Mouse (Mus musculus): ENCODE data around the gene Tspo. TPM values are rescaled to one million over a fixed set of nuclear protein-coding genes. Genes with fewer than 3 reads are reported as not detected.

Tspo gene
- polyA plus RNA-seq, 1 experiment from 2014 or later: 202 TPM

- Histone ChIP-seq H3K9ac (no peak overlapping the region), H3K27ac (replicated peaks) (no peak overlapping the region), H3K4me3 (replicated peaks) (no peak overlapping the region), H3K27me3 (no peaks in the 10 kb centered on the region), H3K9me3 (replicated peaks) (no peaks in the 10 kb centered on the region), H3K4me2 (no peak overlapping the region), H3K36me3 (replicated peaks) (peaks cover 45% of the 10 kb centered on the region), H3K4me1 (replicated peaks) (0 out of 2 replicates have a peak, but pooled peaks cover 4% of the 10 kb centered on the region)
- no peak for ATAC-seq (ENCODE audit: insufficient read depth)
- WGBS (ENCODE audit: insufficient replicate concordance): 72% methylated on average over 7 of the region's 7 CpGs
Observed at GRCm38 (mm10) chr15:83546029-83546428, 17.4 kb upstream of the Tspo start.

GRCm38 (mm10) chr15:83547144-83547543 lies 16.2 kb upstream of the Tspo start:
- H3K9ac ChIP-seq: no peak overlapping the region
- no peaks in the 10 kb centered on the region for H3K9me3 ChIP-seq (replicated peaks)
- ATAC-seq (ENCODE audit: insufficient read depth): no peak
- H3K27me3 ChIP-seq: no peaks in the 10 kb centered on the region
- WGBS (ENCODE audit: insufficient replicate concordance): 79% methylated on average over 8 of the region's 8 CpGs
- no peak overlapping the region for H3K4me2 ChIP-seq
- no peak overlapping the region for H3K4me3 ChIP-seq (replicated peaks)
- no peak overlapping the region for H3K27ac ChIP-seq (replicated peaks)
- peaks cover 45% of the 10 kb centered on the region for H3K36me3 ChIP-seq (replicated peaks)
- H3K4me1 ChIP-seq (replicated peaks): 0 out of 2 replicates have a peak, but pooled peaks cover 4% of the 10 kb centered on the region

- no peak for ATAC-seq (ENCODE audit: insufficient read depth)
- H3K36me3 ChIP-seq (replicated peaks): peaks cover 45% of the 10 kb centered on the region
Observed at GRCm38 (mm10) chr15:83550137-83550536, 13.3 kb upstream of the Tspo start.

GRCm38 (mm10) chr15:83553831-83554230 lies 9.6 kb upstream of the Tspo start:
- peaks cover 13% of the 10 kb centered on the region; the same call in 1 of the 2 replicates for H3K36me3 ChIP-seq (replicated peaks)
- peaks cover 25% of the 10 kb centered on the region for H3K4me1 ChIP-seq (replicated peaks)
- no peak for ATAC-seq (ENCODE audit: insufficient read depth)
- H3K4me2 ChIP-seq: no peak overlapping the region
- H3K9ac ChIP-seq: no peak overlapping the region
- H3K4me3 ChIP-seq (replicated peaks): no peak overlapping the region
- no peak overlapping the region for H3K27ac ChIP-seq (replicated peaks)
- no peaks in the 10 kb centered on the region for H3K9me3 ChIP-seq (replicated peaks)
- no peaks in the 10 kb centered on the region for H3K27me3 ChIP-seq

More at GRCm38 (mm10) chr15:83550137-83550536, 13.3 kb upstream of the Tspo start:
- no peak overlapping the region for H3K4me3 ChIP-seq (replicated peaks)
- H3K4me1 ChIP-seq (replicated peaks): peaks cover 15% of the 10 kb centered on the region
- no peaks in the 10 kb centered on the region for H3K27me3 ChIP-seq
- WGBS (ENCODE audit: insufficient replicate concordance): 81% methylated on average over 2 of the region's 2 CpGs
- no peak overlapping the region for H3K4me2 ChIP-seq
- H3K9me3 ChIP-seq (replicated peaks): no peaks in the 10 kb centered on the region
- no peak overlapping the region for H3K9ac ChIP-seq
- H3K27ac ChIP-seq (replicated peaks): no peak overlapping the region

DNA sequence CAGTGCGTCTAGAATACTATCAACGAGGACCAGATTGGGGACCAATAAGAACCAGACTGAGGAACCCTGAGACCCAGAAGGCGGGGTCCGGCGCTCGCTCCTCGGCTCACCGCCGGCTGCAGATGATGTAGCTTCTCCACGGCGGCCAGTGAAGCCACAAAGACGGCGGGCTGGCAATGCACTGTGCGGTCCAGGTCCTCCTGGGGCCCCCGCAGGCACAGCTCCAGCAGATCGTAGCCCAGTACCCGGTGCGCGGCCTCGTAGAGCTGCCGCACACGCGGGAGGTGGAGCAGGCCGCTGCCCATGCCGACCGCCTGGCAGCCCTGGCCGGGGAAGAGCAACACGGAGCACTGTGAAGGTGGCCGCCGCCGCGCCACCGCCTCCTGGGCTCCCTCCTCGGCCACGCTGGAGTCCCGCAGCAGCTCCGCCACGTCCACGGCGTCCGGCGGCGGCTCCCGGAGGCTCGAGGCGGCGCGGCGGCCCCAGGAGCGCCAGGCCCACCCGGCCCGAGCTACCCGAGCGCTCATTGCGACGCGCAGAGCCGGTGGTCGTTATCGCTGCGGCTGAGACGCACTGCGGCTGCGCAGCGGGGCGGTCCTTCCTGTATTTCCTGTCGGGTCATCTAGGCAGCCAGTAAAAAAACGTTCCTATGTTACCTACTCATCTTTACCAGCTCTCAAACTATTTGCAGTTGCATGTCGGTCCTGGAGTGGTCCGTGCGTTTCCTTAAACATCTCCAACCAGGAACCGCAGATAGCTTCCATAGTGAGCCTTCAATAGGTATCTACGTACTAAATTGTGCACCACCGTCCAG lies 8.0 kb upstream of the Tspo start:
- under 1% methylated on average over 74 of the region's 74 CpGs for WGBS (ENCODE audit: insufficient replicate concordance)
- H3K4me1 ChIP-seq (replicated peaks): peaks cover 25% of the 10 kb centered on the region
- ATAC-seq (ENCODE audit: insufficient read depth): peak; percentile 88
- H3K4me3 ChIP-seq (replicated peaks): peak overlapping the region; percentile 77
- H3K36me3 ChIP-seq (replicated peaks): 0 out of 2 replicates have a peak, but pooled peaks cover 7% of the 10 kb centered on the region
- H3K9me3 ChIP-seq (replicated peaks): no peaks in the 10 kb centered on the region
- no peaks in the 10 kb centered on the region for H3K27me3 ChIP-seq
- H3K27ac ChIP-seq (replicated peaks): peak overlapping the region; percentile 86
- peak overlapping the region; percentile 89 for H3K9ac ChIP-seq
- H3K4me2 ChIP-seq: peak overlapping the region; percentile 95

DNA sequence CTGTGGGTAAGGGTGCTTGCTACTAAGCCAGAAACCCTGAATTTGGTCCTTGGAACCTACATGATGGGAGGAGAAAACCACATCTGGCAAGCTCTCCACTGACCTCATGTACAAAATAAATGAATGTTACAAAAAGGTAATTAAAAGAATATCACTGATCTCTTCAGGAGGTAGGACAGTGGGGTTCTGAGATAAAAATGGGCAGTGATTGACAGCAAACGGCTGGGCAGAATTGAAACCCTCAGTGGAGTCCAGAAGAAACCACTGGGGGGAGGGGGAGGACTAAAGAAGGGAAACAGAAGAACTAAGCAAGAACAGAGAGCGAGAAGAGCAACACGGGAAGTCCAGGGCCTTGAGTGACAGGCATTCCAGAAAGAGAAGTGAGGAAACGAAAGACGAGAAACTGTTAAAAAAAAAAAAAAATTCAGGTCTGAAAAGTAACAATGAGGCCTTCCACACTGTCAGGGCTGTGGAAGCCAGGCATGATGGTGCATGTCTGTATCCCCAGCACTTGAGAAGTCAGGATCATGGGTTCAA lies 2.4 kb upstream of the Tspo start:
- H3K9ac ChIP-seq: no peak overlapping the region
- no peaks in the 10 kb centered on the region for H3K9me3 ChIP-seq (replicated peaks)
- no peak overlapping the region for H3K27ac ChIP-seq (replicated peaks)
- no peak overlapping the region for H3K4me2 ChIP-seq
- no peak overlapping the region for H3K4me3 ChIP-seq (replicated peaks)
- H3K27me3 ChIP-seq: no peaks in the 10 kb centered on the region
- no peak for ATAC-seq (ENCODE audit: insufficient read depth)
- H3K36me3 ChIP-seq (replicated peaks): no peaks in the 10 kb centered on the region
- 15% methylated on average over 5 of the region's 5 CpGs for WGBS (ENCODE audit: insufficient replicate concordance)
- peaks cover 47% of the 10 kb centered on the region for H3K4me1 ChIP-seq (replicated peaks)

DNA sequence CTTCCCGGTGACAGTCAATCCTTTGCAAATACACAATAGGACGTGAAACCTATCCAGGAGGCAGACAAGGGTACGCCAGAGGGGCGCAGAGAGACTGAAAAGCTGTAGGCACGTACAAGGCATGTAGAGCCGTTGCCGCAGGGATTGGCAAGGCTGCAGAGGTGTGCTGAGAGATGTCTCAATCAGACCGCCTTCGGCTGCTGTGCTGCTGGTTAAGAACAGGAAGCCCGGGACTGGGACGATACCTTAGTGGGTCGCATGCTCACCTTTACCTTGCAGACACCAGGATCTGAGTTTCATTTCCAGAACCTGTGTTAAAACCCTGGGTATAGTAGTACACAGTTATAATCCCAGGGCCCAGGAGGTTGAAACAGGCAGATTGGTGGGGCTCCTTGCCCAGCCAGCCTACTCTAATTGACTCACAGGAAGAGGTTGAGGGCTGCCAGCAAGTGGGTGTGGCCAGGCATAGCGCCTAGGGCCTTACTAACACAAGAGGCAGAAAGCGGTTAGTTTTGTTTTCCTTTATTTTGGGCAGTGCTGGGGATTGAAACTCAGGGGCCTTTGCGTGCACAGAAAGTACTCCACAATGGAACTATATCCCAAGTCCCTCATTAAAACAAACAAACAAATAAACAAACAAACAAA lies 644 bp upstream of the Tspo start:
- Histone ChIP-seq H3K27me3 (no peaks in the 10 kb centered on the region), H3K36me3 (replicated peaks) (no peaks in the 10 kb centered on the region), H3K4me2 (peak overlapping the region; percentile 91), H3K4me1 (replicated peaks) (peaks cover 58% of the 10 kb centered on the region), H3K9ac (peak overlapping the region; percentile 76), H3K27ac (replicated peaks) (peak overlapping the region; percentile 93), H3K4me3 (replicated peaks) (peak overlapping the region; percentile 78), H3K9me3 (replicated peaks) (no peaks in the 10 kb centered on the region)
- peak; percentile 42 for ATAC-seq (ENCODE audit: insufficient read depth)
- WGBS (ENCODE audit: insufficient replicate concordance): 27% methylated on average over 15 of the region's 15 CpGs

DNA sequence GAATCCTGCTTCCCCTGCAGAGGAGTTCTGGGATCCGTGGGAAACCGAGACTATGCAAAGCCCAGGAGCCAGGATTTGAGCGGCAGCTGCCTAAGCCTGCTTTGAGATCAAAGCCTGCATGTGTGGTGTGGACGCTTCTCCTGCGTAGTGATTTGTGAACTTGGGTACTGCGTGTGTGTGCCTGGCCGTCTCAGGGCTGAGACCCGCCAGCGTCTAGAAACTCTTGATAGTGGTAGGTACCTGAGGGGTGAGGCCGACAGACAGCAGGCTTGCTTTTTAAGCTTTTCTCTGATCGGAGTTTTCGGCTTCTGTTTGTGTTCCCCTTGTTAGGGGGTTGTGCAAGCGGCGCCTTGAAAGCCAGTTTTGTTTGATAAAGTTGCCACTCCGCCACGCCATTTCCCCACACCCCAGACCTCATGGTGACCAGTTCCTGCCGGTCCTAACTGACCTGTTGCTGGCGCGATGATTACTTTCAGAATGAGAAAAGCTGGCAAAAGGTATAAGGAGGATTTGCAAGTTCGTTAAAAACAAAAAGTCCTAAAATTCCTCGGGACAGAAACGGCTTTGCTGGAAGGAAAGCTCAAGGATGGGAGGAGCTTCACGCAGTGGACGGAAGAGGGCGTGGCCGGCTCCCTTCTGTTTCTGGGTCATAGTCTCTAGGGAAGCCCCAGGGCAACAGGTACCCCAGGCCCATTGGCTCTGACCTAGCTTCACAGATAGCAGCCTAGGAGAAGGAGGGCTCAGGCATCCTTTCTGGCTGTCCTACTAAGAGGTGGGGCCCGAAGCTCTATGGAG lies 662 bp downstream of the Tspo start:
- H3K4me3 ChIP-seq (replicated peaks): peak overlapping the region; percentile 78
- H3K9ac ChIP-seq: peak overlapping the region; percentile 76
- H3K4me1 ChIP-seq (replicated peaks): peaks cover 72% of the 10 kb centered on the region
- no peaks in the 10 kb centered on the region for H3K36me3 ChIP-seq (replicated peaks)
- no peaks in the 10 kb centered on the region for H3K9me3 ChIP-seq (replicated peaks)
- ATAC-seq (ENCODE audit: insufficient read depth): peak; percentile 37
- 2% methylated on average over 27 of the region's 27 CpGs for WGBS (ENCODE audit: insufficient replicate concordance)
- H3K27me3 ChIP-seq: no peaks in the 10 kb centered on the region
- peak overlapping the region; percentile 93 for H3K27ac ChIP-seq (replicated peaks)
- peak overlapping the region; percentile 91 for H3K4me2 ChIP-seq

DNA sequence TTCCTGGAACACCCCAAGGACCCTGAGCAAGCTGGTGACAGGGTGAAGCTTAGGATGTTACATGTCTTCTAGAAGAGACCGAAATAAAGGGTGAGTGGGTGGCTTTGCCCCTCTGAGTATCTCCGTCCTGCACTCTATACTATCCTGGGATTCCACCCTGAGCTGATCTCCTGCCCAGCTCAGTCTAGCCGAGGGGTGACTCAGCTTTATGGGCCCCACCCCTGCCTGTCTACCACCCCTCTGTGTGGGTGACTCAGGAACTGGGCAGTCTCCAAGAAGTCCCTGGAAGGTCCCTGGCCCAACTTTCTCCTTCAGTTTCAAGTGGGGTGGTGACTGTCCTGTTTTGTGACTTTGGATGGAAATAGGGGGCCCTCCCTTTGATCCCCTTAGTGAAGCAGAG lies 2.0 kb downstream of the Tspo start:
- Histone ChIP-seq H3K9me3 (replicated peaks) (no peaks in the 10 kb centered on the region), H3K27me3 (no peaks in the 10 kb centered on the region), H3K36me3 (replicated peaks) (no peaks in the 10 kb centered on the region), H3K27ac (replicated peaks) (peak overlapping the region; percentile 93), H3K4me3 (replicated peaks) (peak overlapping the region; percentile 78), H3K4me1 (replicated peaks) (peaks cover 83% of the 10 kb centered on the region), H3K4me2 (peak overlapping the region; percentile 91), H3K9ac (peak overlapping the region; percentile 48)
- peak; percentile 87 for ATAC-seq (ENCODE audit: insufficient read depth)
- WGBS (ENCODE audit: insufficient replicate concordance): 34% methylated on average over 3 of the region's 3 CpGs

GRCm38 (mm10) chr15:83566006-83566405 lies 2.6 kb downstream of the Tspo start:
- Histone ChIP-seq H3K9ac (peak overlapping the region; percentile 48; the same call in 1 of the 2 replicates), H3K4me2 (peak overlapping the region; percentile 91), H3K9me3 (replicated peaks) (no peaks in the 10 kb centered on the region), H3K27me3 (no peaks in the 10 kb centered on the region), H3K36me3 (replicated peaks) (no peaks in the 10 kb centered on the region), H3K27ac (replicated peaks) (peak overlapping the region; percentile 93), H3K4me3 (replicated peaks) (peak overlapping the region; percentile 78), H3K4me1 (replicated peaks) (peaks cover 83% of the 10 kb centered on the region)
- 69% methylated on average over 5 of the region's 5 CpGs for WGBS (ENCODE audit: insufficient replicate concordance)
- no peak for ATAC-seq (ENCODE audit: insufficient read depth)

Measured in liver, embryonic 15.5 days (tissue).